Mouse (Mus musculus): ENCODE data around the gene Krt19. TPM values are rescaled to one million over a fixed set of nuclear protein-coding genes. Genes with fewer than 3 reads are reported as not detected.
A peak's percentile ranks its signal among the peaks of the same experiment; 100 is the strongest.

Krt19 gene
- polyA plus RNA-seq, 1 experiment from 2014 or later, result 12.4 TPM

DNA sequence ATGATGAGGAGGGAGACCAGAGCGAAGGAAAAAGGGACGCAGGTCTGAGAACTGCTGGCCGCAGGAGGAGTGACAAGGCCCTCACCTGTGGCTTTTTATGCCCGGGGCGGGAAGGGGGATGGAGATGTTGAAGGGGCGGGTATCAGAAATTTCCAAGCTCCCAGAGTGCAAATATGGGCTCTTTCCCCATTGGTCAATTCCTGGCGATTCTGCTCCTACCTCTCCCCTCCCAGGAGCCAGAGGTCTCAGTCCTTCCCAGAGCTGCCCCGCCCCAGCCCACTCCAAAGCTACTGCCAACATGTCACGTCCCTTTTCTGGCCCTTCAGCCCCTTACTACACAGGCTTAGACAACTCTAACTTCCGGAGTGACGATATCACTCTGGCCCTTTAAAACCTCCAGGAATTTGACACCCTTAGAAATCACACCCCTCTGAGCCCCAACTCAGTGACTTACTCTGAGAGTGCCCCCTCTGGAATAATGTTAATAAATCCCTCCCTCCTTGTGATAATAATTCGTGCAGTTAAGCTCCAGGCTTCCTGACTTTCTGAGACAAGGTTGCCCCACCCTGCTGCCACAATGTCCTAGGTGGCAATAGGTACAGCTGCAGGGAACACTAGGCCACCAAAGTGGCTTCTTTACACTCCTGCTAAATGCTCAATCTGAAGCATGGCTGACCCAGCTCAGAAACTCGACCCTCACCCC, 2.5 kb downstream of the Krt19 start:
- Histone ChIP-seq H3K27ac (ENCODE audit: low read depth, low read length) (no peak overlapping the region), H3K9ac (ENCODE audit: low read depth, low read length) (no peak overlapping the region), H3K4me3 (ENCODE audit: low read depth, low read length) (peak overlapping the region; percentile 26; the same call in 1 of the 2 replicates), H3K27me3 (replicated peaks; ENCODE audit: control insufficient read depth, insufficient read depth, low read length) (peaks cover 24% of the 10 kb centered on the region), H3K36me3 (ENCODE audit: control insufficient read depth, insufficient read depth, low read length) (no peaks in the 10 kb centered on the region), H3K9me3 (ENCODE audit: control insufficient read depth, low read length) (no peaks in the 10 kb centered on the region), H3K4me2 (peak overlapping the region; percentile 57), H3K4me1 (replicated peaks; ENCODE audit: control insufficient read depth, insufficient read depth, low read length) (no peaks in the 10 kb centered on the region)
- DNase-seq (ENCODE audit: low spot score) (no peak), ATAC-seq (replicated peaks; ENCODE audit: low FRiP score) (no peak)
- WGBS, result 4% methylated on average over 13 of the region's 13 CpGs

- Histone ChIP-seq H3K4me2 (peak overlapping the region; percentile 57), H3K4me3 (ENCODE audit: low read depth, low read length) (peak overlapping the region; percentile 26), H3K36me3 (ENCODE audit: control insufficient read depth, insufficient read depth, low read length) (no peaks in the 10 kb centered on the region), H3K4me1 (replicated peaks; ENCODE audit: control insufficient read depth, insufficient read depth, low read length) (no peaks in the 10 kb centered on the region), H3K9ac (ENCODE audit: low read depth, low read length) (no peak overlapping the region), H3K9me3 (ENCODE audit: control insufficient read depth, low read length) (no peaks in the 10 kb centered on the region), H3K27ac (ENCODE audit: low read depth, low read length) (no peak overlapping the region), H3K27me3 (replicated peaks; ENCODE audit: control insufficient read depth, insufficient read depth, low read length) (peaks cover 24% of the 10 kb centered on the region)
- ATAC-seq (replicated peaks; ENCODE audit: low FRiP score) (0 out of 2 replicates have a peak, but pooled peaks have one; percentile 41), DNase-seq (ENCODE audit: low spot score) (no peak)
- 5% methylated on average over 20 of the region's 20 CpGs for WGBS
These were observed 3.4 kb downstream of the Krt19 start for GRCm38 (mm10) chr11:100145104-100145503.

- H3K27ac ChIP-seq (ENCODE audit: low read depth, low read length), result no peak overlapping the region
- ATAC-seq (replicated peaks; ENCODE audit: low FRiP score) (no peak), DNase-seq (ENCODE audit: low spot score) (no peak)
- H3K4me2 ChIP-seq, result no peak overlapping the region
- H3K9me3 ChIP-seq (ENCODE audit: control insufficient read depth, low read length), result no peaks in the 10 kb centered on the region
- no peak overlapping the region for H3K9ac ChIP-seq (ENCODE audit: low read depth, low read length)
- WGBS, result 86% methylated on average over 21 of the region's 21 CpGs
- H3K36me3 ChIP-seq (ENCODE audit: control insufficient read depth, insufficient read depth, low read length), result no peaks in the 10 kb centered on the region
- H3K27me3 ChIP-seq (replicated peaks; ENCODE audit: control insufficient read depth, insufficient read depth, low read length), result peaks cover 19% of the 10 kb centered on the region
- H3K4me1 ChIP-seq (replicated peaks; ENCODE audit: control insufficient read depth, insufficient read depth, low read length), result no peaks in the 10 kb centered on the region
- H3K4me3 ChIP-seq (ENCODE audit: low read depth, low read length), result no peak overlapping the region
These were observed 7.5 kb downstream of the Krt19 start for GRCm38 (mm10) chr11:100140966-100141365.

DNA sequence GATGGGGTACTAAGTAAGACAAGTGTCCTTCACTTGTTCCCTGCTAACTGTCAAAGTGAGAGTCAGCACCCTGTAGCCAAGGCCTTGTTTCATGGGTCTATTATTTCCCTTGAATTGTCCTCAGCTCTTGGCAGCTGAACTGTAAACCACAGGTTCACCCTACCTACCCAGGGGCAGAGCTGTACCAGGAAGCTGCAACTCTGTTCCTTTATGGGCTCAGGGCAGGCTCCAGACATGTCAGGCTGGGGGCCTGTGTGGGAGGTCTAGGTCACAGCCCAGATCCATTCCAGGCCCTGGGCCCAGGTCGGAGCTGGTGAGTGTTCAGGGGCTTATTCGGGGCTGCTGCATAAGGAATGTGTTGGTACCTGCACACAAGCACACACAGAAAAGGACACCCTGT, 9.1 kb downstream of the Krt19 start:
- Histone ChIP-seq H3K9me3 (ENCODE audit: control insufficient read depth, low read length) (no peaks in the 10 kb centered on the region), H3K9ac (ENCODE audit: low read depth, low read length) (no peak overlapping the region), H3K27ac (ENCODE audit: low read depth, low read length) (no peak overlapping the region), H3K4me1 (replicated peaks; ENCODE audit: control insufficient read depth, insufficient read depth, low read length) (no peaks in the 10 kb centered on the region), H3K27me3 (replicated peaks; ENCODE audit: control insufficient read depth, insufficient read depth, low read length) (peaks cover 3% of the 10 kb centered on the region), H3K4me3 (ENCODE audit: low read depth, low read length) (no peak overlapping the region), H3K4me2 (no peak overlapping the region), H3K36me3 (ENCODE audit: control insufficient read depth, insufficient read depth, low read length) (no peaks in the 10 kb centered on the region)
- ATAC-seq (replicated peaks; ENCODE audit: low FRiP score) (no peak), DNase-seq (ENCODE audit: low spot score) (no peak)
- WGBS, result 92% methylated on average over 2 of the region's 2 CpGs

GRCm38 (mm10) chr11:100138809-100139208, 9.7 kb downstream of the Krt19 start:
- Histone ChIP-seq H3K4me3 (ENCODE audit: low read depth, low read length) (no peak overlapping the region), H3K27me3 (replicated peaks; ENCODE audit: control insufficient read depth, insufficient read depth, low read length) (no peaks in the 10 kb centered on the region), H3K36me3 (ENCODE audit: control insufficient read depth, insufficient read depth, low read length) (no peaks in the 10 kb centered on the region), H3K4me2 (no peak overlapping the region), H3K9me3 (ENCODE audit: control insufficient read depth, low read length) (no peaks in the 10 kb centered on the region), H3K4me1 (replicated peaks; ENCODE audit: control insufficient read depth, insufficient read depth, low read length) (no peaks in the 10 kb centered on the region), H3K9ac (ENCODE audit: low read depth, low read length) (no peak overlapping the region), H3K27ac (ENCODE audit: low read depth, low read length) (no peak overlapping the region)
- DNase-seq (ENCODE audit: low spot score), result no peak
- WGBS, result 56% methylated on average over 7 of the region's 7 CpGs
- ATAC-seq (replicated peaks; ENCODE audit: low FRiP score), result no peak

DNA sequence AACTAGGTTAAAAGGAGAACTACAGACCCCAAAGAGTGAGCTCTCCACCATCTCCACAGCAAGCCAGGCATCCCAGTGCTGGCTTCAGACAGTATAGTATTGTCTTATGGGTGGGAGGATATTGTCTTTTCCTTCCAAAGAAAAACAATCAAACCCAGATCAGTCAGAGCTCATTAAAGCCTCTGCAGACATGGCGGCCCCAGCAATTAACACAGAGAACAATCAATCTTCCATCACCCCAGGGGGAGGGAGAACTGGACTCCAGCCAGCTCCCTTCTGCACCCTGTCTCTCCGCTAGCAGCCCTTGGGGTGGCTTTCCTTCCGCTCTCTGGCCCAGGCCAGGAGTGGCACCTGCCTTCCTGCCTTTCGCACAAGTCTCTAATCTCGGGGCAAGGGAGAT, 10.8 kb downstream of the Krt19 start:
- Histone ChIP-seq H3K36me3 (ENCODE audit: control insufficient read depth, insufficient read depth, low read length) (no peaks in the 10 kb centered on the region), H3K27ac (ENCODE audit: low read depth, low read length) (no peak overlapping the region), H3K4me2 (no peak overlapping the region), H3K9ac (ENCODE audit: low read depth, low read length) (no peak overlapping the region), H3K27me3 (replicated peaks; ENCODE audit: control insufficient read depth, insufficient read depth, low read length) (no peaks in the 10 kb centered on the region), H3K9me3 (ENCODE audit: control insufficient read depth, low read length) (no peaks in the 10 kb centered on the region), H3K4me1 (replicated peaks; ENCODE audit: control insufficient read depth, insufficient read depth, low read length) (no peaks in the 10 kb centered on the region), H3K4me3 (ENCODE audit: low read depth, low read length) (no peak overlapping the region)
- ATAC-seq (replicated peaks; ENCODE audit: low FRiP score), result no peak
- no peak for DNase-seq (ENCODE audit: low spot score)
- 56% methylated on average over 5 of the region's 5 CpGs for WGBS

DNA sequence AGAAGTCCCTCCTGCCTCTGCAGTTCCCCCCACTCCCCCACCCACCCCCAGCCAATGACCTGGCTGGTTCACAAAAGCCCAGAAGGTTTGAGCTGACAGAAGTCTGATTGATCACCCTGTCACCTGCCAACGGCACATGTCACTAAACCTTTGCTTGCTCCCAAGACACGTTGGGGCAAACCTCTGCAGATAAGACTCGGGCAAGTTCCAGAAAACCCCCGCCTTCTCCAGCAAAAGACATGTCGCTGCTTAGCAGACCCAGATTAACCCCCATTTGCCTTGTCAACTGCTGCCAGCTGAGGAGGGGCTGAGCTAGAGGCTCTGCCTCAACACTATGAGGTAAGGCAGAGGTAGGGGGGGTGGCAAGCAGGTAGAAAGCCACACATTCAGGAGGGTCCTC, 11.9 kb downstream of the Krt19 start:
- no peaks in the 10 kb centered on the region for H3K4me1 ChIP-seq (replicated peaks; ENCODE audit: control insufficient read depth, insufficient read depth, low read length)
- no peaks in the 10 kb centered on the region for H3K36me3 ChIP-seq (ENCODE audit: control insufficient read depth, insufficient read depth, low read length)
- H3K27ac ChIP-seq (ENCODE audit: low read depth, low read length), result no peak overlapping the region
- no peak for DNase-seq (ENCODE audit: low spot score)
- 17% methylated on average over 5 of the region's 5 CpGs for WGBS
- H3K4me2 ChIP-seq, result no peak overlapping the region
- H3K27me3 ChIP-seq (replicated peaks; ENCODE audit: control insufficient read depth, insufficient read depth, low read length), result no peaks in the 10 kb centered on the region
- H3K9me3 ChIP-seq (ENCODE audit: control insufficient read depth, low read length), result no peaks in the 10 kb centered on the region
- no peak overlapping the region for H3K4me3 ChIP-seq (ENCODE audit: low read depth, low read length)
- no peak overlapping the region for H3K9ac ChIP-seq (ENCODE audit: low read depth, low read length)
- ATAC-seq (replicated peaks; ENCODE audit: low FRiP score), result no peak

GRCm38 (mm10) chr11:100135731-100136130, 12.7 kb downstream of the Krt19 start, which contains the start of gene Krt15:
Krt15 (minus strand) TSS chr11:100135928.
- no peaks in the 10 kb centered on the region for H3K9me3 ChIP-seq (ENCODE audit: control insufficient read depth, low read length)
- DNase-seq (ENCODE audit: low spot score), result no peak
- ATAC-seq (replicated peaks; ENCODE audit: low FRiP score), result no peak
- H3K36me3 ChIP-seq (ENCODE audit: control insufficient read depth, insufficient read depth, low read length), result no peaks in the 10 kb centered on the region
- H3K4me1 ChIP-seq (replicated peaks; ENCODE audit: control insufficient read depth, insufficient read depth, low read length), result no peaks in the 10 kb centered on the region
- WGBS, result 60% methylated on average over 7 of the region's 7 CpGs
- no peak within 1 kb of the TSS for H3K9ac ChIP-seq (ENCODE audit: low read depth, low read length)
- no peaks in the 10 kb centered on the region for H3K27me3 ChIP-seq (replicated peaks; ENCODE audit: control insufficient read depth, insufficient read depth, low read length)
- H3K27ac ChIP-seq (ENCODE audit: low read depth, low read length), result no peak within 1 kb of the TSS
- no peak within 1 kb of the TSS for H3K4me3 ChIP-seq (ENCODE audit: low read depth, low read length)
- H3K4me2 ChIP-seq, result no peak within 1 kb of the TSS

- DNase-seq (ENCODE audit: low spot score) (no peak), ATAC-seq (replicated peaks; ENCODE audit: low FRiP score) (no peak)
- no peak overlapping the region for H3K4me2 ChIP-seq
- no peaks in the 10 kb centered on the region for H3K9me3 ChIP-seq (ENCODE audit: control insufficient read depth, low read length)
- WGBS, result 64% methylated on average over 7 of the region's 7 CpGs
- no peak overlapping the region for H3K9ac ChIP-seq (ENCODE audit: low read depth, low read length)
- no peaks in the 10 kb centered on the region for H3K27me3 ChIP-seq (replicated peaks; ENCODE audit: control insufficient read depth, insufficient read depth, low read length)
- H3K27ac ChIP-seq (ENCODE audit: low read depth, low read length), result no peak overlapping the region
- H3K4me3 ChIP-seq (ENCODE audit: low read depth, low read length), result no peak overlapping the region
- 0 out of 2 replicates have a peak, but pooled peaks cover 2% of the 10 kb centered on the region for H3K4me1 ChIP-seq (replicated peaks; ENCODE audit: control insufficient read depth, insufficient read depth, low read length)
- no peaks in the 10 kb centered on the region for H3K36me3 ChIP-seq (ENCODE audit: control insufficient read depth, insufficient read depth, low read length)
These were observed 23.6 kb downstream of the Krt19 start for GRCm38 (mm10) chr11:100124901-100125300.

Data from liver, embryonic 11.5 days (tissue).